Mouse (Mus musculus) heart, embryonic 14.5 days (tissue): Measurements from ENCODE around the gene Lman2l. TPM values are rescaled to one million over a fixed set of nuclear protein-coding genes. Genes with fewer than 3 reads are reported as not detected.
A peak's percentile ranks its signal among the peaks of the same experiment; 100 is the strongest.

Experiments used
- ATAC-seq: fragments of 200-750 bp; cut with Nextera tagmentation; 2 replicates; pipeline ENCODE4 v1.8.0; 2017; ENCODE audit warnings: low read depth, moderate TSS enrichment; ENCODE audit not compliant: insufficient number of reproducible peaks, insufficient read depth, low FRiP score
- H3K27ac ChIP-seq, 2 experiments: fragments of 200-500 bp in 1 of 2; fragments of 300-500 bp in 1 of 2; sonication (generic) in 1 of 2; replicated peaks in 1 of 2; 2 replicates each; pipeline ENCODE4 v1.5.1; 2012 to 2014; ENCODE audit warnings: low read depth in 2 of 2, low read length in 2 of 2, control low read depth in 1 of 2, mild to moderate bottlenecking in 1 of 2, mixed read lengths in 1 of 2; ENCODE audit not compliant: control insufficient read depth in 1 of 2, insufficient read depth in 1 of 2
- H3K27me3 ChIP-seq: fragments of 300-500 bp; sonication (generic); 2 replicates; pipeline ENCODE4 v1.6.1; 2014; ENCODE audit warnings: mild to moderate bottlenecking, low read length, control low read depth; ENCODE audit not compliant: control insufficient read depth, insufficient read depth
- H3K36me3 ChIP-seq: fragments of 300-500 bp; sonication (generic); 2 replicates; pipeline ENCODE4 v1.6.1; 2014; ENCODE audit warnings: mild to moderate bottlenecking, control low read depth, low read length, mixed read lengths; ENCODE audit not compliant: control insufficient read depth, insufficient read depth
- H3K4me1 ChIP-seq, 2 experiments: fragments of 200-500 bp in 1 of 2; fragments of 300-500 bp in 1 of 2; sonication (generic) in 1 of 2; 2 replicates each; pipeline ENCODE4 v1.6.1; 2012 to 2014; ENCODE audit warnings: low read length in 2 of 2, control low read depth in 1 of 2, mixed read lengths in 1 of 2; ENCODE audit not compliant: control insufficient read depth in 2 of 2, insufficient read depth in 2 of 2
- H3K4me2 ChIP-seq: fragments of 300-500 bp; sonication (generic); 2 replicates; pipeline ENCODE4 v1.6.1; 2014; ENCODE audit warnings: mild to moderate bottlenecking, low read length
- H3K4me3 ChIP-seq, 2 experiments: fragments of 200-500 bp in 1 of 2; fragments of 300-500 bp in 1 of 2; sonication (generic) in 1 of 2; 2 replicates each; pipeline ENCODE4 v1.5.1; 2012 to 2014; ENCODE audit warnings: low read length in 2 of 2, mild to moderate bottlenecking in 2 of 2, control low read depth in 1 of 2, low read depth in 1 of 2, moderate library complexity in 1 of 2; ENCODE audit not compliant: control insufficient read depth in 1 of 2, insufficient read depth in 1 of 2
- H3K9ac ChIP-seq: fragments of 300-500 bp; sonication (generic); 2 replicates; pipeline ENCODE4 v1.6.1; 2014; ENCODE audit warnings: mild to moderate bottlenecking, low read length
- H3K9me3 ChIP-seq: fragments of 300-500 bp; sonication (generic); 2 replicates; pipeline ENCODE4 v1.6.1; 2016; ENCODE audit warnings: low read length, control low read depth; ENCODE audit not compliant: control insufficient read depth
- WGBS: fragments of 180-500 bp; shearing (Covaris S2); extraction: QIAGEN DNeasy Blood & Tissue Kit; methylation state at CpG from one replicate; pipeline ENCODE4 v1.1.7; 2014; 5-methylcytosine and 5-hydroxymethylcytosine counted together
- polyA plus RNA-seq: library from polyadenylated mRNA; unstranded; fragments of >200 nt; fragmentation: Nextera tagmentation; extraction: Ambion mirVana; gene quantifications from 2 replicates; pipeline ENCODE4 v1.2.1, GENCODE M21; 2014

Lman2l gene
- polyA plus RNA-seq, 1 experiment from 2014 or later = 35.7 TPM

GRCm38 (mm10) chr1:36471181-36472105, 26.4 kb upstream of the Lman2l start, which contains the start of gene Cnnm4:
TSS of gene Cnnm4 (plus strand) at chr1:36471620.
- Histone ChIP-seq H3K36me3 (no peaks in the 10 kb centered on the region), H3K9ac (peak within 1 kb of the TSS; percentile 84), H3K9me3 (no peaks in the 10 kb centered on the region), H3K4me3 (peak within 1 kb of the TSS; percentile 72 to 82), H3K4me2 (peak within 1 kb of the TSS; percentile 92), H3K27ac (peak within 1 kb of the TSS; percentile 64 to 67), H3K4me1 (peaks cover 24 to 37% of the 10 kb centered on the region in 2 experiments), H3K27me3 (no peaks in the 10 kb centered on the region)
- peak; percentile 92 for ATAC-seq
- whole genome bisulfite sequencing = under 1% methylated on average over 75 of the region's 98 CpGs

GRCm38 (mm10) chr1:36469811-36470444, 24.9 kb upstream of the Lman2l start:
- H3K4me3 ChIP-seq = no peak overlapping the region
- no peak overlapping the region; the same call in 1 of the 2 replicates for H3K9ac ChIP-seq
- no peaks in the 10 kb centered on the region for H3K9me3 ChIP-seq
- peaks cover 24 to 32% of the 10 kb centered on the region in 2 experiments for H3K4me1 ChIP-seq
- H3K27ac ChIP-seq = no peak overlapping the region
- H3K27me3 ChIP-seq = no peaks in the 10 kb centered on the region
- H3K36me3 ChIP-seq = no peaks in the 10 kb centered on the region
- no peak overlapping the region for H3K4me2 ChIP-seq
- WGBS = 59% methylated on average over 2 of the region's 2 CpGs
- no peak for ATAC-seq

GRCm38 (mm10) chr1:36467446-36467845, 22.4 kb upstream of the Lman2l start:
- Histone ChIP-seq H3K27me3 (no peaks in the 10 kb centered on the region), H3K4me1 (peaks cover 4 to 7% of the 10 kb centered on the region in 2 experiments), H3K9me3 (no peaks in the 10 kb centered on the region), H3K4me3 (no peak overlapping the region), H3K36me3 (no peaks in the 10 kb centered on the region), H3K27ac (no peak overlapping the region), H3K4me2 (no peak overlapping the region), H3K9ac (no peak overlapping the region)
- ATAC-seq = no peak
- WGBS = 37% methylated on average over 5 of the region's 5 CpGs

GRCm38 (mm10) chr1:36465641-36466160, 20.6 kb upstream of the Lman2l start:
- no peak for ATAC-seq
- Histone ChIP-seq H3K27me3 (no peaks in the 10 kb centered on the region), H3K4me1 (no peaks in the 10 kb centered on the region; a peak in 1 of 4 replicates), H3K9ac (no peak overlapping the region), H3K9me3 (no peaks in the 10 kb centered on the region), H3K4me2 (no peak overlapping the region), H3K4me3 (no peak overlapping the region), H3K36me3 (no peaks in the 10 kb centered on the region), H3K27ac (no peak overlapping the region)
- WGBS = 69% methylated on average over 4 of the region's 4 CpGs

- no peak overlapping the region for H3K4me3 ChIP-seq
- WGBS = 13% methylated on average over 2 of the region's 2 CpGs
- H3K4me1 ChIP-seq = peaks cover 0 to 4% of the 10 kb centered on the region in 2 experiments; a peak in 1 of 4 replicates
- no peak for ATAC-seq
- H3K4me2 ChIP-seq = no peak overlapping the region
- no peak overlapping the region for H3K27ac ChIP-seq
- no peaks in the 10 kb centered on the region for H3K27me3 ChIP-seq
- H3K9me3 ChIP-seq = no peaks in the 10 kb centered on the region
- H3K9ac ChIP-seq = no peak overlapping the region
- H3K36me3 ChIP-seq = no peaks in the 10 kb centered on the region
Observed at GRCm38 (mm10) chr1:36461829-36462228, 16.8 kb upstream of the Lman2l start.

GRCm38 (mm10) chr1:36458169-36458568, 13.1 kb upstream of the Lman2l start:
- no peak for ATAC-seq
- no peak overlapping the region for H3K4me3 ChIP-seq
- no peaks in the 10 kb centered on the region for H3K36me3 ChIP-seq
- H3K4me1 ChIP-seq = peaks cover 0 to 4% of the 10 kb centered on the region in 2 experiments; a peak in 1 of 4 replicates
- WGBS = 77% methylated on average over 5 of the region's 5 CpGs
- H3K27me3 ChIP-seq = no peaks in the 10 kb centered on the region
- H3K27ac ChIP-seq = 0 out of 4 replicates have a peak overlapping the region, but pooled peaks of 1 of the 2 experiments have one; percentile 41
- 0 out of 2 replicates have a peak, but pooled peaks cover 4% of the 10 kb centered on the region for H3K9me3 ChIP-seq
- H3K4me2 ChIP-seq = no peak overlapping the region
- H3K9ac ChIP-seq = no peak overlapping the region

GRCm38 (mm10) chr1:36457388-36458014, 12.4 kb upstream of the Lman2l start:
- ATAC-seq = no peak
- Histone ChIP-seq H3K9ac (no peak overlapping the region), H3K4me2 (no peak overlapping the region), H3K36me3 (no peaks in the 10 kb centered on the region), H3K9me3 (0 out of 2 replicates have a peak, but pooled peaks cover 4% of the 10 kb centered on the region), H3K4me1 (peaks cover 0 to 4% of the 10 kb centered on the region in 2 experiments; a peak in 1 of 4 replicates), H3K27me3 (no peaks in the 10 kb centered on the region), H3K27ac (peak overlapping the region; percentile 41 to 43; a peak in 2 of 4 replicates), H3K4me3 (no peak overlapping the region)
- WGBS = 21% methylated on average over 7 of the region's 7 CpGs
